ENCODE assay signal across 12 mouse cellular contexts in the genomic region with DNA sequence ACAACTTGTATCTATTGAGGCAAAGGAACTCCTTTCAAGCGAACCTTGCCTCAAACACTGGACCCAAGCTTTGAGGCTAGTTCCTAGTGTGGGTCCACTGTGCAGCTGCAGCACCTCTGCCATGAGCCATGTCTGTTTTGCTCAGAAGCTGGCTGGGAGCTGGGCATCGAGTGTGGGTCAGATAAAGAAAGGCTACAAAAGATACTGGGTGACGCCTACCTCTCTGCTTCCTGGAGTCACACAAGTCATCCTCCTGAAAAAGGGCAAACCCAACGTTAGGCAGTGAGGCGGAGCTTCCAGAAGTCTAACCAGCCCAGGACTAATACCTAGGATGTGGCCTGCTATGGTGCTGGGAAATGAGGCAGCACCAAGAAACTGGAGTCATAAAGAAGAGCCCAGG.
"Had no signal": no experiment of that assay in that cellular context is flagged by ENCODE, and none has a peak within 500 bp of the region (broad histone marks: within the 10 kb centered on the region; RNA-seq: fewer than 3 reads in every experiment).

No protein-coding gene starts in this region.

- H3K27ac ChIP-seq: kidney, embryonic 15.5 days; limb, embryonic 12.5 days; neural tube, embryonic 13.5 days had no signal

- H3K9me3 ChIP-seq: kidney, embryonic 15.5 days; limb, embryonic 12.5 days; neural tube, embryonic 13.5 days had no signal

- H3K27me3 ChIP-seq: kidney, embryonic 15.5 days; limb, embryonic 12.5 days; neural tube, embryonic 13.5 days had no signal

- DNase-seq: kidney, adult 2 months; kidney, postnatal 14 days; layer of hippocampus, postnatal 36 days; lung, postnatal 36 days; right cerebral cortex, postnatal 14 days; thymus, postnatal 4 days had no signal

- ATAC-seq: intestine, embryonic 16.5 days; midbrain, embryonic 16.5 days had no signal

- H3K4me2 ChIP-seq: kidney, embryonic 15.5 days; limb, embryonic 12.5 days; midbrain, embryonic 11.5 days; neural tube, embryonic 13.5 days had no signal

- H3K4me3 ChIP-seq: kidney, embryonic 15.5 days; limb, embryonic 12.5 days; neural tube, embryonic 13.5 days had no signal

- H3K9ac ChIP-seq: kidney, embryonic 15.5 days; limb, embryonic 12.5 days; neural tube, embryonic 13.5 days had no signal
